Mouse (Mus musculus): ENCODE results near the gene Phospho1.

DNA sequence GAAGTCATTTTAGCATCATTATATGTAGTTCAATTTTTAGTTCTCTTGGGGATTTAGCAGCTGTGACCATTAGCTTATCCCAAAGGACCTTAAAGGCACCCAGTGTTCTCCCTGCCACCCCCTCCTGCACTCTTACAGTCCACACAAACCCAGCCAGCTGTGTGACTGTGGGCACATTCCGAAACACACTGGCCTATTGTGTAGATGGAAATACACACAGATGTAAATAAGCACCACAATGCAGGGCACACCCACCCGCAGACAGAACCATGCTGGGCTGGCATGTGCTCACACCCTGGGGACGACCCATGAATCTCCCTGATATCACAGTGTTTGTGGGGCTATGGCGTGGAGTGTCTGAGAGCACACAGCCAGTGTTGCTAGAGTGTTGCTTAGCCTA lies 12.1 kb upstream of the Phospho1 start:
- TF ChIP-seq CTCF (IDR thresholded peaks at IDR 0.05; ENCODE audit: extremely low read depth, insufficient read length, insufficient replicate concordance, low read depth, low read length): no peak
- TF ChIP-seq POLR2A (IDR thresholded peaks at IDR 0.05; ENCODE audit: low read depth, low read length): no peak

All from small intestine, adult 2 months (tissue).